Mouse (Mus musculus): ENCODE data around the gene Smim13.
A peak's percentile ranks its signal among the peaks of the same experiment; 100 is the strongest.

Smim13 gene

GRCm38 (mm10) chr13:41291466-41291974 is 41.9 kb downstream of the Smim13 start:
- DNase-seq (ENCODE audit: low spot score in 2 of 2) = no peak

GRCm38 (mm10) chr13:41293595-41293994 is 44.0 kb downstream of the Smim13 start:
- DNase-seq (ENCODE audit: low spot score in 2 of 2) = no peak

DNA sequence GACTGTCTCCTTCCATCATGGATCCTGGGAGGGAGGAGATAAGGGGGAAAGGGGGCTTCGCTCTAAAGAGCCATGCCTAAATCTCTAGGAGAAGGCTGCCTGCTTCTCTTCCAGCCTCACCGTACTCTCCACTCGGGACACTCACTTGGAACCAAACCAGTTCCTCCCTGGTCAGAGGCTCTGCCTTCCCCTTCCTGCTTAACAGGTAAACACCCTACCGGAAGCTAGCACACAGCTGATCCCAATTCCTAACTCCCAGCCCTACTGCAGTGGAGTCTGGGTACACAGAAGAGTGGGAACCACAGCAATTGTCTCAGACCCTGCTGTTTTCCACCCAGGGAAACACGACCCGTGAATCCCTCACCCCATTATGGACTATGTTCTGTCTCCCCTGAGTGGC is 46.2 kb downstream of the Smim13 start:
- DNase-seq (ENCODE audit: low spot score in 2 of 2) = no peak

GRCm38 (mm10) chr13:41296396-41296795 is 46.8 kb downstream of the Smim13 start:
- DNase-seq (ENCODE audit: low spot score in 2 of 2) = no peak

DNA sequence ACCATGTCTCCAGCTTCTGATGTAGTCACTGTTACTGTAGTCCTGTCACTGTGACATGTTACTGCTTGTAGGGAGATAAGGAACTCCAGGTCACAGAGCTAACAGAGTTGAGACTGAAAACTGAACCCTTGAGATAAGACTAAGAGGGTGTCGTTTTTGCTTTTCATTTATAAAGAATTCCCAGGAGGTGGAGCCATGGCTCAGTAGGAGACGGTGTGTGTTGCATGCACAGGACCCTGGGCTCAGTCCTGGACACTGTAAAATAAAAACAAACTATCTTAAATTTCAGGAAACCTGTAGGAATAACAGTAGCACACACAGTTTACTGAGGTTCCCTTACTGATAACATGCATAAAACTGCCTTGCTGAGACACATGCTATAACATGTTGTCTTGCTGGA is 48.9 kb downstream of the Smim13 start:
- DNase-seq (ENCODE audit: low spot score in 2 of 2) = no peak

DNA sequence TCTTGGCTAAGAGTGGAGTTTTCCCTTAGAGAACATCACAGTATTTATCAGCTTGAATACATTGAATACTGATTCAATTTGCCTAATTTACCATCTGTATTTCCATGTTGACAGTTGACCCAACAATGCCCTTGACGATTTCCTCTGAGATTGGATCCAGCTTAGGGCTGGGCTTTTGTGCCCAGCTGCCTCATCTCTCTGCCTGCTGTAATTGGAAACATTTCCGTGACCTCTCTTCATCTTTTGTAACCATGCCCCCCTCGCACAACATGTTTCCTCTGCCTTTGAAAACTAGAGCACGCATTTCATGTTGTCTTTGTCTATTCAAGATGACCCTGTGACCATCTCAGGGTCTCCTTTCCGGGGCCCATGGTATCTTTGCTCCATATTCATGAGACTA is 49.4 kb downstream of the Smim13 start:
- no peak for DNase-seq (ENCODE audit: low spot score in 2 of 2)

DNA sequence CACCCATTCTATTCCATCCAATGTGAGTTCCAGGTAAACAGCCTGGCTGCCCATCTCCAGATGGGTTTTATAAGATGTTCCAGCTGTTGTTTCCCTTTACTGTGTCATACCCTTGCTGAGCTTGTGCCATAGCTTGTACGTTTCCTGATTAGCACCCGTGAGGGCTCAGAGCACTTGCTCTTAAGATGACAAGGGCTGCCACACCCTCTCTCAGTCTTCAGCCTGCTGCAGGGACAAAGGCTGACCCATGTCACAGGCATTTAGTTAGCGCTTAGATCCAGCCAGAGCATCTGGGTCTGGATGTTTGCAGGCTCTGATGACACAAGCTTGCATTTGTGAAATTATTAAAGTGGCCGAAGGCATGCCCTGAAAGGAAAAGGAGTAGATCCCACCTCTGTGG is 50.4 kb downstream of the Smim13 start:
- no peak for DNase-seq (ENCODE audit: low spot score in 2 of 2)

- DNase-seq (ENCODE audit: low spot score in 2 of 2) = peak; percentile 66 to 69
Measured at GRCm38 (mm10) chr13:41302716-41303115, 53.1 kb downstream of the Smim13 start.

GRCm38 (mm10) chr13:41320749-41321148 is 71.1 kb downstream of the Smim13 start:
- no peak for DNase-seq (ENCODE audit: low spot score in 2 of 2)

DNA sequence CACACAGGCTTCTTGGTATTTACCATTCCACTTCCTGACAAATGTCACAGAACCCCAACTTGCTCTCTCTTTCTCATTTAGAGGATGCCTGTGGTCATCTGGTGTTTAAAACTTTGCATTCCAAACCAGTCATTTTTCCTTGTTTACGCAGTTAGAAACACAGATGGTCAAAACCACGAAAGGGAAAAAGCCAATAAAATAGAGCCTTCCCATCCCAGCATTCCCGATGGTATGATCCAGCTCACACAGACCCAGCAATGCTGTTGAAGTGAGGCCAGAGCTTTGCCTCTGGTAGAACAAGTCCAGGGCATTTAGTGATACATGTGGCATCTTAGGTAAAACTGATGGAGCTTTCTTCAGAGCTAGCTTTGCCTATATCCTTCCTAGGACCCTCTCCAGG is 71.8 kb downstream of the Smim13 start:
- no peak for DNase-seq (ENCODE audit: low spot score in 2 of 2)

DNA sequence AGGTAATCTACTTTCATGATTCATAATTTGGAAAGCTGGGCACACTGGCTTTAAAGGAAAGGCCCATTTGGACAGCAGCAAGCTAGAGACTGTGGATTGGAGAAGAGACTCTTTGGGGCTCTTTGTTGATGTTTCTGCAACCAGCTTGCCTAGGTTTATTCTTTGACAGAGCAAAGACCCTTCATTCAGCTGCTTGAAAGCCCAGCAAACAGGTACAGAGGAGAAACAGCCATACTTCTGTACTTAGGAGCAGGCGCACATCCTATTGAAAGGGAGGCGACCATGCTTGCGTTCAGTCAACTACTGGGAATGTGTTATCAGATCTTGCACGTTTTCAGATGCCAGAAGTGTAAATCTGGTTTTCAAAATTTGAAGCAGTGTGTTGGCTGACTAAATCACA is 75.0 kb downstream of the Smim13 start:
- DNase-seq (ENCODE audit: low spot score in 2 of 2) = no peak

DNA sequence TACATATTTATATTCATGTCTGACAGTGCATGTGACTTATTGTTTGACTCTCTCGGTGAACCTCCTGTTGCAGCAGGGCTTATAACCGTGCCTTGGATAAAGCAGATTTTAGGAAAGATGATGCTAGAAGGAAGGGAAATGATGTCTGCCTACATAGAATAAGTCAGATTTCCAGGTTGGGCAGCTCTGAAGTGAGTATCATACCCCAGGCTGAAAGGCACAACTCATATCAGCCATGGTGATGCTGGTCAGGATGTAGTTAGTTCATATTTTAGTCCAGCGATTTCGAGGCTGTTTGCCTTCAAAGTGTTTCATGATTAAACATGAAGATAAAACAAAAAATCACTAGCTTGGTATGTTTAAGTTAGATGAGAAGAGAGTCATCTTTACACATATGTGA is 75.7 kb downstream of the Smim13 start:
- no peak for DNase-seq (ENCODE audit: low spot score in 2 of 2)

DNA sequence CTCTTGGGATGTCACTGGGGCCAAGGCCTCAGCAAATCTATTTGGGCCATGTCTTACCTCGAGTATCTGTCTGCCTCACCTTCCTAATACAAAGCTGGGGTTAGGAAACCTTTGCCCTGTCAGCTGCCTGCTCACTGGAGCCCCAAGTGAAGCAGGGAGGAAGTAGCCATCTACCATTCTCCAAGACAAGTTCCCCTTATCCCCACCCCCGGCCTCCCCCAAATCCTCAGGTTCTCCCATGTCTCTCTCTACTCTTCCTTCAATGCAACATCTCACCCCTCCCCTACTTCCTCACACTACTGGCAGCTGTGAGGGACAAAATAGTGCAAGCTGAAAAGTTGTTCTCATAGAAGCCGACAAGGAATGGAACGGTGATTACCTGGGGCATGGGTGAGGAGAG is 76.5 kb downstream of the Smim13 start:
- DNase-seq (ENCODE audit: low spot score in 2 of 2) = no peak
